Mouse (Mus musculus) MEL (cell line): ENCODE results near the gene Hrasls5. TPM values are rescaled to one million over a fixed set of nuclear protein-coding genes. Genes with fewer than 3 reads are reported as not detected.

Experiments used
- DNase-seq: peaks from one replicate; pipeline ENCODE4 v3.0.0; 2011; ENCODE audit warnings: low read depth, low spot score
- H3K27ac ChIP-seq: 2 replicates; pipeline ENCODE4 v1.5.1; 2012; ENCODE audit warnings: low read depth, mild to moderate bottlenecking, control low read depth, low read length, moderate library complexity; ENCODE audit not compliant: control insufficient read depth
- H3K27me3 ChIP-seq, 2 experiments: fragments of 150-350 bp in 1 of 2; sonication (generic) in 1 of 2; 2 replicates each; pipeline ENCODE4 v1.6.1; 2012; ENCODE audit warnings: low read length in 2 of 2, mild to moderate bottlenecking in 2 of 2, improper control_type of control experiment in 1 of 2, moderate library complexity in 1 of 2; ENCODE audit not compliant: insufficient read depth in 2 of 2, control insufficient read depth in 1 of 2
- H3K36me3 ChIP-seq, 2 experiments: 2 replicates each; pipeline ENCODE4 v1.6.1; 2012 to 2014; ENCODE audit warnings: low read length in 2 of 2, improper control_type of control experiment in 1 of 2, inconsistent platforms in 1 of 2, mild to moderate bottlenecking in 1 of 2; ENCODE audit not compliant: insufficient read depth in 2 of 2, control insufficient read depth in 1 of 2
- H3K4me1 ChIP-seq, 2 experiments: fragments of 150-350 bp in 1 of 2; sonication (generic) in 1 of 2; 2 replicates each; pipeline ENCODE4 v1.6.1; 2012; ENCODE audit warnings: low read length in 2 of 2, improper control_type of control experiment in 1 of 2, mild to moderate bottlenecking in 1 of 2; ENCODE audit not compliant: insufficient read depth in 2 of 2, control insufficient read depth in 1 of 2
- H3K4me3 ChIP-seq, 2 experiments: fragments of 150-350 bp in 1 of 2; sonication (generic) in 1 of 2; 2 replicates each; pipeline ENCODE4 v1.5.1; 2012; ENCODE audit warnings: low read depth in 2 of 2, low read length in 2 of 2, mild to moderate bottlenecking in 2 of 2, moderate library complexity in 2 of 2, control low read depth in 1 of 2, improper control_type of control experiment in 1 of 2; ENCODE audit not compliant: control insufficient read depth in 1 of 2, insufficient read depth in 1 of 2
- H3K79me2 ChIP-seq: 2 replicates; pipeline ENCODE4 v1.6.1; 2012; ENCODE audit warnings: mild to moderate bottlenecking, low read length, moderate library complexity; ENCODE audit not compliant: control insufficient read depth, poor library complexity, insufficient read depth
- H3K9ac ChIP-seq: 2 replicates; pipeline ENCODE4 v1.6.1; 2012; ENCODE audit warnings: low read depth, mild to moderate bottlenecking, control low read depth, low read length, moderate library complexity; ENCODE audit not compliant: control insufficient read depth, poor library complexity, severe bottlenecking
- H3K9me3 ChIP-seq: fragments of 150-350 bp; sonication (generic); replicated peaks from 2 replicates; pipeline ENCODE4 v1.6.1; 2012; ENCODE audit warnings: mild to moderate bottlenecking, low read length, improper control_type of control experiment, moderate library complexity; ENCODE audit not compliant: insufficient read depth
- BHLHE40 ChIP-seq: IDR thresholded peaks from 2 replicates; pipeline ENCODE4 v1.6.1; 2012; ENCODE audit warnings: low read depth, mild to moderate bottlenecking, inconsistent platforms, low read length, improper control_type of control experiment, borderline replicate concordance
- CTCF ChIP-seq, 3 experiments: IDR thresholded peaks in 2 of 3; conservative IDR thresholded peaks in 1 of 3; 2 replicates each; pipeline ENCODE4 v1.5.1; 2011 to 2012; ENCODE audit warnings: low read length in 3 of 3, low read depth in 2 of 3, mild to moderate bottlenecking in 2 of 3, improper control_type of control experiment in 1 of 3, inconsistent platforms in 1 of 3, mixed read lengths in 1 of 3, moderate library complexity in 1 of 3; ENCODE audit not compliant: control insufficient read depth in 1 of 3, insufficient read depth in 1 of 3, poor library complexity in 1 of 3, severe bottlenecking in 1 of 3
- E2F4 ChIP-seq: IDR thresholded peaks from 2 replicates; pipeline ENCODE4 v1.6.1; 2011; ENCODE audit warnings: low read depth, low read length, improper control_type of control experiment, borderline replicate concordance
- EP300 ChIP-seq, 2 experiments: IDR thresholded peaks; 2 replicates each; pipeline ENCODE4 v1.6.1; 2011; ENCODE audit warnings: improper control_type of control experiment in 2 of 2, low read length in 2 of 2, low read depth in 1 of 2, mild to moderate bottlenecking in 1 of 2
- ETS1 ChIP-seq: IDR thresholded peaks from 2 replicates; pipeline ENCODE4 v1.6.1; 2012; ENCODE audit warnings: low read depth, mild to moderate bottlenecking, inconsistent platforms, low read length, improper control_type of control experiment, moderate library complexity
- GABPA ChIP-seq: IDR thresholded peaks from 2 replicates; pipeline ENCODE4 v1.6.1; 2012; ENCODE audit warnings: low read depth, mild to moderate bottlenecking, inconsistent platforms, low read length, improper control_type of control experiment, moderate library complexity
- GATA1 ChIP-seq: IDR thresholded peaks from 2 replicates; pipeline ENCODE4 v1.6.1; 2011; ENCODE audit warnings: low read depth, low read length, improper control_type of control experiment
- JUND ChIP-seq: IDR thresholded peaks from 2 replicates; pipeline ENCODE4 v1.6.1; 2011; ENCODE audit warnings: low read depth, mild to moderate bottlenecking, improper control_type of control experiment, low read length
- MAFK ChIP-seq: IDR thresholded peaks from 2 replicates; pipeline ENCODE4 v1.6.1; 2011; ENCODE audit warnings: low read depth, mild to moderate bottlenecking, low read length, improper control_type of control experiment, borderline replicate concordance
- MAZ ChIP-seq: IDR thresholded peaks from 2 replicates; pipeline ENCODE4 v1.6.1; 2012; ENCODE audit warnings: low read depth, mild to moderate bottlenecking, inconsistent platforms, low read length, improper control_type of control experiment
- MEF2A ChIP-seq: IDR thresholded peaks from 2 replicates; pipeline ENCODE4 v1.6.1; 2014; ENCODE audit warnings: low read depth, mild to moderate bottlenecking, inconsistent platforms, low read length, improper control_type of control experiment; ENCODE audit not compliant: poor library complexity, insufficient replicate concordance, severe bottlenecking; ENCODE audit errors: extremely low read depth
- MXI1 ChIP-seq: IDR thresholded peaks from 2 replicates; pipeline ENCODE4 v1.6.1; 2011; ENCODE audit warnings: mild to moderate bottlenecking, low read depth, low read length, improper control_type of control experiment
- MYC ChIP-seq: IDR thresholded peaks from 2 replicates; pipeline ENCODE4 v1.6.1; 2011; ENCODE audit warnings: low read depth, mild to moderate bottlenecking, low read length, improper control_type of control experiment, moderate library complexity
- NELFE ChIP-seq: IDR thresholded peaks from 2 replicates; pipeline ENCODE4 v1.6.1; 2011; ENCODE audit warnings: low read depth, low read length, improper control_type of control experiment
- NRF1 ChIP-seq: IDR thresholded peaks from 2 replicates; pipeline ENCODE4 v1.6.1; 2014; ENCODE audit warnings: low read depth, mild to moderate bottlenecking, inconsistent platforms, low read length, improper control_type of control experiment, moderate library complexity; ENCODE audit not compliant: poor library complexity, insufficient read depth, severe bottlenecking
- POLR2AphosphoS5 ChIP-seq: IDR thresholded peaks from 2 replicates; pipeline ENCODE4 v1.6.1; 2012; ENCODE audit warnings: low read depth, borderline replicate concordance, mild to moderate bottlenecking, inconsistent platforms, low read length, moderate library complexity, mixed read lengths
- SIN3A ChIP-seq: IDR thresholded peaks from 2 replicates; pipeline ENCODE4 v1.6.1; 2012; ENCODE audit warnings: low read length, improper control_type of control experiment, inconsistent platforms
- SMC3 ChIP-seq: IDR thresholded peaks from 2 replicates; pipeline ENCODE4 v1.6.1; 2011; ENCODE audit warnings: low read depth, low read length, improper control_type of control experiment
- TAL1 ChIP-seq: IDR thresholded peaks from 2 replicates; pipeline ENCODE4 v1.6.1; 2012; ENCODE audit warnings: mild to moderate bottlenecking, inconsistent platforms, low read length, moderate library complexity, mixed read lengths
- TCF12 ChIP-seq: IDR thresholded peaks from 2 replicates; pipeline ENCODE4 v1.6.1; 2014; ENCODE audit warnings: low read depth, mild to moderate bottlenecking, inconsistent platforms, low read length, improper control_type of control experiment, moderate library complexity
- USF1 ChIP-seq: IDR thresholded peaks from 2 replicates; pipeline ENCODE4 v1.6.1; 2014; ENCODE audit warnings: low read depth, mild to moderate bottlenecking, inconsistent platforms, low read length, improper control_type of control experiment, moderate library complexity
- ZKSCAN1 ChIP-seq: IDR thresholded peaks from 2 replicates; pipeline ENCODE4 v1.6.1; 2012; ENCODE audit warnings: low read depth, mild to moderate bottlenecking, inconsistent platforms, low read length, improper control_type of control experiment, moderate library complexity
- ZMIZ1 ChIP-seq: IDR thresholded peaks from 2 replicates; pipeline ENCODE4 v1.6.1; 2012; ENCODE audit warnings: low read depth, mild to moderate bottlenecking, inconsistent platforms, low read length, improper control_type of control experiment, moderate library complexity
- polyA plus RNA-seq, 2 experiments: library from polyadenylated mRNA; stranded (reverse) in 1 of 2; unstranded in 1 of 2; fragments of >175 nt in 1 of 2; fragments of >200 nt in 1 of 2; gene quantifications; 2 replicates each; pipeline versions ENCODE4 v1.2.1 to v1.2.4; 2012; ENCODE audit warnings: low replicate concordance in 2 of 2, low read depth in 1 of 2; ENCODE audit not compliant: insufficient read length in 2 of 2, insufficient read depth in 1 of 2, missing spikeins in 1 of 2
- total RNA-seq: library from RNA; depleted of rRNA; stranded (reverse); fragments of 300-350 nt; gene quantifications from 2 replicates; pipeline ENCODE4 v1.2.3, GENCODE M21; 2012

Gene Hrasls5
- total and polyA plus RNA-seq, 3 experiments: not detected

GRCm38 (mm10) chr19:7590795-7591194 is 21.5 kb upstream of the Hrasls5 start:
- DNase-seq: no peak
- Histone ChIP-seq H3K36me3 (no peaks in the 10 kb centered on the region; a peak in 1 of 4 replicates), H3K79me2 (no peaks in the 10 kb centered on the region), H3K9me3 (no peaks in the 10 kb centered on the region), H3K4me3 (no peak overlapping the region), H3K4me1 (no peaks in the 10 kb centered on the region), H3K27me3 (no peaks in the 10 kb centered on the region), H3K9ac (no peak overlapping the region), H3K27ac (no peak overlapping the region)
- TF ChIP-seq SMC3: no peak
- TF ChIP-seq ZKSCAN1: no peak
- TF ChIP-seq ETS1: no peak
- TF ChIP-seq SIN3A: no peak
- no peak for TF ChIP-seq JUND
- no peak for TF ChIP-seq E2F4
- TF ChIP-seq CTCF (IDR thresholded peaks at IDR 0.05 in 2 of 3, conservative IDR thresholded peaks at IDR 0.05 in 1 of 3; ENCODE audit: control insufficient read depth in 1 of 3, insufficient read depth in 1 of 3, low read depth in 2 of 3, low read length in 3 of 3, poor library complexity in 1 of 3, severe bottlenecking in 1 of 3): no peak
- TF ChIP-seq MXI1: no peak
- TF ChIP-seq BHLHE40: no peak
- no peak for TF ChIP-seq MYC
- no peak for TF ChIP-seq MEF2A
- TF ChIP-seq ZMIZ1: no peak
- no peak for TF ChIP-seq TCF12
- TF ChIP-seq EP300 (IDR thresholded peaks at IDR 0.05; ENCODE audit: low read depth in 1 of 2, low read length in 2 of 2): no peak
- no peak for TF ChIP-seq MAZ
- no peak for TF ChIP-seq NELFE

GRCm38 (mm10) chr19:7592018-7592417 is 20.3 kb upstream of the Hrasls5 start:
- H3K27me3 ChIP-seq: no peaks in the 10 kb centered on the region
- no peak for DNase-seq
- TF ChIP-seq JUND: no peak
- no peak for TF ChIP-seq SMC3
- no peak for TF ChIP-seq GATA1
- no peak for TF ChIP-seq CTCF (IDR thresholded peaks at IDR 0.05 in 2 of 3, conservative IDR thresholded peaks at IDR 0.05 in 1 of 3; ENCODE audit: control insufficient read depth in 1 of 3, insufficient read depth in 1 of 3, low read depth in 2 of 3, low read length in 3 of 3, poor library complexity in 1 of 3, severe bottlenecking in 1 of 3)
- TF ChIP-seq POLR2AphosphoS5: no peak
- TF ChIP-seq TAL1: no peak
- no peak for TF ChIP-seq NRF1
- no peak for TF ChIP-seq MAFK
- no peak for TF ChIP-seq MYC
- TF ChIP-seq ETS1: no peak
- no peak for TF ChIP-seq USF1
- no peak for TF ChIP-seq MXI1
- no peak for TF ChIP-seq TCF12
- TF ChIP-seq MEF2A: no peak
- TF ChIP-seq GABPA: no peak
- no peak for TF ChIP-seq ZKSCAN1
- no peak for TF ChIP-seq E2F4
- TF ChIP-seq, all 39 proteins: peak for 0
- Histone ChIP-seq H3K36me3 (no peaks in the 10 kb centered on the region; a peak in 1 of 4 replicates), H3K9me3 (no peaks in the 10 kb centered on the region), H3K27ac (no peak overlapping the region), H3K4me1 (no peaks in the 10 kb centered on the region), H3K9ac (no peak overlapping the region), H3K79me2 (no peaks in the 10 kb centered on the region), H3K4me3 (no peak overlapping the region)
